In the genomic region with DNA sequence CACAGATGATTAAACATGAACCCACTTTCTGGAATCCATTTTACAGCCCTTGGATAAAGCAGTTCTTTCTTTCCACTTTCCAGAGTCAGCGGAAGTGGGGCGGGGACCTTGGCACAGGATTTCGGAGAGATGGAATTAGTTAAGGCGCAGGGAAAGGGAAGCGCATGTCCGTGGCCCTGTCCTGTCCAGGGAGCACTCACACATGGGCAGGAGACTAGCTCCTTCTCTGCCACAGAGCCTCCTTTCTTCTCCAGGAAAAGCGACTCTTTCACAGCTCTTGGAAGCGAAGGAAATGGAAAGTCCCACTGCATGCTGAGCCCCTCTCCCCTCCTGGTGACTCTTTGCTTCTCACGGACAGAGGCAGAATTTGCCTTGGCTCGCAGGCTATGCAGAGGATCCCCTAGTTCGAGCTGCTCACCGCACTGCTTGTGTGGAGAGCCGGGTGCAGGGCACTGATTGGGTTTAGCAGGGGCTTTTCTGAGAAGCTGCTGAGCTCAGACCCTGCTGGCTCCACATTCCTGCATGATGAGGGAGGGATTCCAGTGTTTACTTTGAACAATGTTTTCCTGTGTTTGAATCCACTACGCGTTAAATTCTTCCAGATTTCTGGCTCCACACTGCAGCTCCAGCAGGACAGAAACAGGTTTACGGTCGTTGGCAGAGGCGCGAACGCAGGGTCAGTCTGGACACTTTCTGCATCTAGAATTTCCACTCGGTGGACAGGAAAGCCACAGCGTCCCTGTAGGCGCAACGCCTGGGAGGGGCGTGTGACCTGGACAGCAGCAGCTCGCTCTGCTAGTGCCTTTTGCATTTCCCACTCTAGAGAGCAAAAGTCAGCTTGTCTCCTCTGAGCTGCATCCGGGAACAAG, we compare ENCODE assay signal across 8 mouse cellular contexts. TPM values are rescaled to one million over a fixed set of nuclear protein-coding genes. Genes with fewer than 3 reads are reported as not detected.
DNase-seq lines count a peak whose midpoint lies in the region; ATAC-seq lines count a peak whose summit lies in the region.

No protein-coding gene starts in this region.

- H3K27ac ChIP-seq in embryonic facial prominence, embryonic 14.5 days (replicated peaks; ENCODE audit: low read depth, low read length) = peak overlapping the region; percentile 98
- H3K27ac ChIP-seq in neural tube, embryonic 12.5 days = peak overlapping the region; percentile 65

- DNase-seq in adrenal gland, postnatal 10 days = peak; percentile 37
- no peak for DNase-seq in adrenal gland, postnatal 25 days
- peak; percentile 94 for DNase-seq in embryonic facial prominence, embryonic 14.5 days (ENCODE audit: low spot score)
- DNase-seq in heart, adult 8-10 months (ENCODE audit: low spot score) = peak; percentile 48
- peak; percentile 29 for DNase-seq in kidney, adult 18-20 months
- DNase-seq in liver = peak; percentile 14
- no peak for DNase-seq in natural killer cell, adult 2 months (ENCODE audit: low spot score in 2 of 2)

- no peaks in the 10 kb centered on the region for H3K9me3 ChIP-seq in embryonic facial prominence, embryonic 14.5 days (ENCODE audit: control insufficient read depth, low read length)
- H3K9me3 ChIP-seq in neural tube, embryonic 12.5 days = no peaks in the 10 kb centered on the region

- H3K4me2 ChIP-seq in embryonic facial prominence, embryonic 14.5 days (ENCODE audit: low read depth, low read length) = peak overlapping the region; percentile 45
- peak overlapping the region; percentile 47 for H3K4me2 ChIP-seq in neural tube, embryonic 12.5 days (replicated peaks)

- peak overlapping the region; percentile 58 for H3K9ac ChIP-seq in embryonic facial prominence, embryonic 14.5 days (ENCODE audit: low read depth, low read length)
- peak overlapping the region; percentile 30 for H3K9ac ChIP-seq in neural tube, embryonic 12.5 days

- H3K4me3 ChIP-seq in embryonic facial prominence, embryonic 14.5 days (ENCODE audit: low read depth, low read length) = peak overlapping the region; percentile 13
- no peak overlapping the region for H3K4me3 ChIP-seq in neural tube, embryonic 12.5 days

- no peaks in the 10 kb centered on the region for H3K36me3 ChIP-seq in embryonic facial prominence, embryonic 14.5 days (ENCODE audit: control insufficient read depth, insufficient read depth, low read length)
- H3K36me3 ChIP-seq in neural tube, embryonic 12.5 days = no peaks in the 10 kb centered on the region

- ATAC-seq in embryonic facial prominence, embryonic 14.5 days (ENCODE audit: low read depth) = peak; percentile 97
- ATAC-seq in neural tube, embryonic 12.5 days (ENCODE audit: low FRiP score, low read depth) = peak; percentile 48; the same call in 1 of the 2 replicates

- H3K4me1 ChIP-seq in embryonic facial prominence, embryonic 14.5 days (ENCODE audit: control insufficient read depth, insufficient read depth, low read length) = peaks cover 14% of the 10 kb centered on the region
- H3K4me1 ChIP-seq in neural tube, embryonic 12.5 days = peaks cover 12% of the 10 kb centered on the region; the same call in 1 of the 2 replicates

- H3K27me3 ChIP-seq in embryonic facial prominence, embryonic 14.5 days (replicated peaks; ENCODE audit: control insufficient read depth, insufficient read depth, low read length) = no peaks in the 10 kb centered on the region
- H3K27me3 ChIP-seq in neural tube, embryonic 12.5 days (replicated peaks) = no peaks in the 10 kb centered on the region

- WGBS in embryonic facial prominence, embryonic 14.5 days = 2% methylated on average over 27 of the region's 27 CpGs
- 5% methylated on average over 27 of the region's 27 CpGs for WGBS in neural tube, embryonic 12.5 days

RNA-seq across cellular contexts. Expression of a gene that starts 16.0 kb away (rescaled TPM):
- total RNA-seq in adrenal gland, postnatal 10 days (2021) = not detected
- not detected in 2 replicates for total RNA-seq in adrenal gland, postnatal 25 days (2021)
- polyA plus RNA-seq in embryonic facial prominence, embryonic 14.5 days (2014; fragmentation: Nextera tagmentation; extraction: Ambion mirVana) = 0.58 TPM in 1 of 2 replicates, not detected in the other
- total RNA-seq in heart, adult 8-10 months (2022) = not detected
- 0.28 and 0.29 TPM in 2 replicates for polyA plus RNA-seq in neural tube, embryonic 12.5 days (2016; fragmentation: Nextera tagmentation; extraction: Ambion mirVana)

Comparison
In these comparisons a context has a peak if more than half of its experiments do, and no peak if none do; other contexts are left out.
1. DNase-seq: peak in adrenal gland, postnatal 10 days (single experiment), embryonic facial prominence, embryonic 14.5 days (single experiment), heart, adult 8-10 months (single experiment), kidney, adult 18-20 months (single experiment) and liver (single experiment); none in adrenal gland, postnatal 25 days (single experiment) and natural killer cell, adult 2 months (0 of 2).